Mouse (Mus musculus): ENCODE results near the gene Scrt2.
"Not testable (repeated sequence)": the region's sequence is repeated elsewhere in the genome, so short reads cannot be mapped to it uniquely, and the experiment has no call there.

Scrt2 gene

GRCm38 (mm10) chr2:152080685-152081541, at the start of gene Scrt2:
TSS of gene Scrt2 (plus strand) at chr2:152081529.
- no peak for DNase-seq (ENCODE audit: low read depth, low spot score)

- DNase-seq (ENCODE audit: low read depth, low spot score) = no peak
Observed at GRCm38 (mm10) chr2:152040101-152040500, 41.2 kb upstream of the Scrt2 start.

GRCm38 (mm10) chr2:152047116-152048002, 34.0 kb upstream of the Scrt2 start:
- no peak for DNase-seq (ENCODE audit: low read depth, low spot score)

- no peak for DNase-seq (ENCODE audit: low read depth, low spot score)
Observed at GRCm38 (mm10) chr2:152048003-152048980, 33.0 kb upstream of the Scrt2 start.

- no peak for DNase-seq (ENCODE audit: low read depth, low spot score)
Observed at GRCm38 (mm10) chr2:152048981-152049441, 32.3 kb upstream of the Scrt2 start.

- no peak for DNase-seq (ENCODE audit: low read depth, low spot score)
Observed at GRCm38 (mm10) chr2:152049611-152050270, 31.6 kb upstream of the Scrt2 start.

- no peak for DNase-seq (ENCODE audit: low read depth, low spot score)
Observed at GRCm38 (mm10) chr2:152050316-152050715, 31.0 kb upstream of the Scrt2 start.

GRCm38 (mm10) chr2:152051985-152052384, 29.3 kb upstream of the Scrt2 start:
- no peak for DNase-seq (ENCODE audit: low read depth, low spot score)

- no peak for DNase-seq (ENCODE audit: low read depth, low spot score)
Observed at GRCm38 (mm10) chr2:152055406-152055805, 25.9 kb upstream of the Scrt2 start.

GRCm38 (mm10) chr2:152056368-152057251, 24.7 kb upstream of the Scrt2 start:
- DNase-seq (ENCODE audit: low read depth, low spot score) = no peak

GRCm38 (mm10) chr2:152057252-152057563, 24.1 kb upstream of the Scrt2 start:
- DNase-seq (ENCODE audit: low read depth, low spot score) = no peak

GRCm38 (mm10) chr2:152062817-152063216, 18.5 kb upstream of the Scrt2 start:
- DNase-seq (ENCODE audit: low read depth, low spot score) = not testable (repeated sequence)

GRCm38 (mm10) chr2:152068660-152069433, 12.5 kb upstream of the Scrt2 start:
- DNase-seq (ENCODE audit: low read depth, low spot score) = no peak

GRCm38 (mm10) chr2:152069434-152069786, 11.9 kb upstream of the Scrt2 start:
- DNase-seq (ENCODE audit: low read depth, low spot score) = no peak

- DNase-seq (ENCODE audit: low read depth, low spot score) = no peak
Observed at GRCm38 (mm10) chr2:152069941-152070340, 11.4 kb upstream of the Scrt2 start.

GRCm38 (mm10) chr2:152074521-152074920, 6.8 kb upstream of the Scrt2 start:
- DNase-seq (ENCODE audit: low read depth, low spot score) = no peak

GRCm38 (mm10) chr2:152075294-152075889, 5.9 kb upstream of the Scrt2 start:
- no peak for DNase-seq (ENCODE audit: low read depth, low spot score)

GRCm38 (mm10) chr2:152077337-152077736, 4.0 kb upstream of the Scrt2 start:
- DNase-seq (ENCODE audit: low read depth, low spot score) = no peak
